Mouse (Mus musculus): ENCODE measurements around the gene Ihh. TPM values are rescaled to one million over a fixed set of nuclear protein-coding genes. Genes with fewer than 3 reads are reported as not detected.
A peak's percentile ranks its signal among the peaks of the same experiment; 100 is the strongest.

Gene Ihh
- total RNA-seq, 2 experiments from 2014 or later = 0.23 to 0.27 TPM

DNA sequence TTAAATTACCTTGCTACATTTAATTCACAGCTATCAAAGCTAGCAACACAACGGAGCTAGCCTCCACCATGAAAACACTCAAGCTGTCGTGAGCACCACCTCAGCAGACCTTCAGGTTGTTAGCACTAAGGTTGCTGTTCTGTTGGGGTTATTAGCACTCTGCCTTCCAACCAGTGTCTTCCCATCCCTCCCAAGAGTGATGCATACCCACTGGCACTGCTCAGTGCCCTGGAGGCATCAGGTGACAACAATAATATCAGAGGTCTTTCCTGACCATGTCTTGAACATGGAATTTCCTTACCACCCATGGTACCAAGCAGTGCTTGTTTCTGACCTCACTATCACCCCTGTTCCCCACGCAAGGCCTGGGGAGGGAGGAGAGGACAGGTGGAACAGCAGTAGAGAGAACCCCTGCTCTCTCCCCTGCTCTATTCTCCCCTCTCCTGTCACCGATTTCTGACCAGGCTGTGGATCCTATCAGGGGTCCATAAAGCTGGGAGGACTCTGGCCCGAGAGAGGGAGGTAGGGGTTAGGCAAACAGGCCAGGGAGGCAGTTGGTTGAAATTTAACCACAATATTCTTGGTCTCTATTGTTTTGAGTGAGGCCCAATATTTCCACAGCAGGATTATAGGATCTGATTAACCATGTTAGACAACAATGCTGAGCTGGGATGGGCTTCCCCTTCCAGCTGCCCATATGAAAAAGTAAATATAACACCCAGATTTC, 10.8 kb upstream of the Ihh start:
- no peak overlapping the region for H3K4me3 ChIP-seq
- no peak for DNase-seq (ENCODE audit: low spot score in 2 of 2)
- no peak for TF ChIP-seq CTCF (conservative IDR thresholded peaks at IDR 0.05)
- no peak overlapping the region for H3K27ac ChIP-seq

GRCm38 (mm10) chr1:74961722-74962121, 10.2 kb upstream of the Ihh start:
- H3K4me3 ChIP-seq = no peak overlapping the region
- no peak overlapping the region for H3K27ac ChIP-seq
- TF ChIP-seq CTCF (conservative IDR thresholded peaks at IDR 0.05) = no peak
- no peak for DNase-seq (ENCODE audit: low spot score in 2 of 2)

DNA sequence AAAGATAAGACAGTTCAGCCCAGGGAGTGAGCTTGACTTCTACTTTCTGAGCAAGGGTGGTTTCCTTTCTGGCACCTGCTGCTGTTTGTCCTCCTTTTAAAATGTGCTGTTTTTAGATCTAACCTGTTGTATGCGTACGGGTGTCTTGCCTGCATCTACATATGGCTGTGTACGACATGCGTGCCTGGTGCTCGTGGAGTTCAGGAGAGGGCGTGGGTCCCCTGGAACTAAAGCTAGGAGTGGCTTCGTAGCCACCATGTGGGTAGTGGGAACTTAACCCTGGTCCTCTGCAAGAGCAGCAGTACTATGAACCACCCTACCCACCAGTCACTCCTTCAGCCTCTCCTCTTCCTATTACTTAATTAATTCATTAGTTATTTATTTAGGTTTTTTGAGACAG, 8.6 kb upstream of the Ihh start:
- no peak for DNase-seq (ENCODE audit: low spot score in 2 of 2)
- H3K4me3 ChIP-seq = no peak overlapping the region
- H3K27ac ChIP-seq = no peak overlapping the region
- no peak for TF ChIP-seq CTCF (conservative IDR thresholded peaks at IDR 0.05)

DNA sequence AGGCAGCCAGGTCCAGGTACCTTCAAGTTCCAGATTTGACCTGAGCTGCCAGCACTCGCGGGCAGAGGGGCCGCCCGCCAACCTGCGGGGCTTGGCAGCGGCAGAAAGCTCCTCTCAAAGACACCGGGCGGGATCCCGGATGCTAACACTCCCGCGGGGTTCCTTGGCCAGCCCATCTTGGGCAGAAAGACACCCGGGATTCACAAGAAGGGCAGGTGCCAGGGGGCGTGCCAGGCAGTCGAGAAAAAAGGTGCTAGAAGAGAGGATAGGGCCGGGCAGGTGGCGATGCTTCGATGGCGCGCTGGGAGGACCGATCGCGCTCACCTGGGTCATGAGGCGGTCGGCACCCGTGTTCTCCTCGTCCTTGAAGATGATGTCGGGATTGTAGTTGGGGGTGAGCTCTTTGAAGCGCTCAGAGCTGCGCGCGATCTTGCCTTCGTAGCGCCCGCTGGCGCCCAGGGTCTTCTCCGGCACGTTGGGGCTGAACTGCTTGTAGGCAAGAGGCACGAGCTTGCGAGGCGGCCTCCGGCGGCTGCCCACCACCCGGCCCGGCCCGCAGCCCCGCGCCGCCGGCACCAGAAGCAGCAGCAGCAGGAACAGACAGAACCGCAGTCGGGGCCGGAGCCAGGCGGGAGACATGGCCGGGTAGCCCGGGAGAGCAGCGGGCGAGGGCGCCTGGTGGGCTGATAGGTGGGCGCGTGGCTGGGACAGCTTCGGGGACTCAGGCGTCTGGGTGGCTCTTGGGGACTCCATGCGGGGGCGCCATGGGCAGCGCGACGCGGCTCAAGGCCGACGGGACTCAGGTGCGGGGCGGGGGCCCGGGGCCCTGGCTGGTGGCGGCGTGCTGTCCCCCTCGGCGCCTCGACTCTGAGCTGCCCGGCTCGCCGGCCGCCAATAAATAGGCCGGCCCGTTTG, 639 bp downstream of the Ihh start:
- Histone ChIP-seq H3K4me3 (peak overlapping the region; percentile 26), H3K27ac (no peak overlapping the region)
- TF ChIP-seq CTCF (conservative IDR thresholded peaks at IDR 0.05) = no peak
- DNase-seq (ENCODE audit: low spot score in 2 of 2) = no peak

DNA sequence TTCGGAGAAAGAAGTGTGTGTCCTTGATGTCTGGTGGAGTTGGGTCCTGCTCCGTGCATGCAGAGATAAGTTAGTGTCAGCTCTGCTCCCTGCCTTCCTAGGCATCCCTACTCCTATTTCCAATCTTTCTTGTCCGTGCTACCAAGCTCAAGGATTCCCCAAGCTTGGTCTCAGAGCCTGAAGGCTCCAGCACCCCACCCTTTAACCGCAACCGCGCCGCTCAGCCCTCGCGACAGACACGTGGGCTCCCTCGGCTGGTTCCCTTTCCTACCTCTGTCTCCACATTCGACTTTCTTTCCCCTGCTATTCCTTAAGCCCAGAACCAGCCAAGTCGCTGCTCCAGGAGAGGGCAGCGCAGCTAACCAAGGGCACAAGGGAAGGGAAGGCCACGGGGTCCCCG, 1.4 kb downstream of the Ihh start:
- no peak for TF ChIP-seq CTCF (conservative IDR thresholded peaks at IDR 0.05)
- H3K4me3 ChIP-seq = no peak overlapping the region
- no peak for DNase-seq (ENCODE audit: low spot score in 2 of 2)
- no peak overlapping the region for H3K27ac ChIP-seq

DNA sequence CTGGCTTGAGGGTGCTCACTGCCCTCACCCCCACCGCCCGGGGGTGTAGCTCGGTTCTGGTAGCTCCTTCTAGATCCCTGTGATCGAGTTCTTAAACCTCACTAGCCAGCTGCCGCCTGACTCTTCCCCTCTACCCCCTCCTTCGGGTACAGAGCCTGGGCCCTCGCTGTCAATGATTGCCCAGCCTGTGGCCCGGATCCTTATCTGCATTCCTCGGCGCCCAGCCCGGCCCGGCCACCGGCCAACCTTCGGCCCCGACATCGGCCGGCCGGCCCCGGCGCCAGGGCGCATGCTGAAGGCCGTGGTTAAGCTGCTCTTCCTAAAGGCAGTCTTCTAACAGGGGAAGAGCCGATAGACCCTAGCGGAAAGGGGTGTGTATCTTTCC, 1.8 kb downstream of the Ihh start:
- TF ChIP-seq CTCF (conservative IDR thresholded peaks at IDR 0.05) = no peak
- H3K27ac ChIP-seq = no peak overlapping the region
- no peak overlapping the region for H3K4me3 ChIP-seq
- no peak for DNase-seq (ENCODE audit: low spot score in 2 of 2)

- Histone ChIP-seq H3K4me3 (no peak overlapping the region), H3K27ac (no peak overlapping the region)
- peak; percentile 90 for TF ChIP-seq CTCF (conservative IDR thresholded peaks at IDR 0.05)
- peak in 1 of 2 experiments; percentile 49 for DNase-seq (ENCODE audit: low spot score in 2 of 2)
Observed at GRCm38 (mm10) chr1:74948784-74949665, 2.4 kb downstream of the Ihh start.

GRCm38 (mm10) chr1:74947986-74948670, 3.3 kb downstream of the Ihh start:
- DNase-seq (ENCODE audit: low spot score in 2 of 2) = no peak
- Histone ChIP-seq H3K27ac (no peak overlapping the region), H3K4me3 (peak overlapping the region; percentile 34; the same call in 1 of the 2 replicates)
- no peak for TF ChIP-seq CTCF (conservative IDR thresholded peaks at IDR 0.05)

DNA sequence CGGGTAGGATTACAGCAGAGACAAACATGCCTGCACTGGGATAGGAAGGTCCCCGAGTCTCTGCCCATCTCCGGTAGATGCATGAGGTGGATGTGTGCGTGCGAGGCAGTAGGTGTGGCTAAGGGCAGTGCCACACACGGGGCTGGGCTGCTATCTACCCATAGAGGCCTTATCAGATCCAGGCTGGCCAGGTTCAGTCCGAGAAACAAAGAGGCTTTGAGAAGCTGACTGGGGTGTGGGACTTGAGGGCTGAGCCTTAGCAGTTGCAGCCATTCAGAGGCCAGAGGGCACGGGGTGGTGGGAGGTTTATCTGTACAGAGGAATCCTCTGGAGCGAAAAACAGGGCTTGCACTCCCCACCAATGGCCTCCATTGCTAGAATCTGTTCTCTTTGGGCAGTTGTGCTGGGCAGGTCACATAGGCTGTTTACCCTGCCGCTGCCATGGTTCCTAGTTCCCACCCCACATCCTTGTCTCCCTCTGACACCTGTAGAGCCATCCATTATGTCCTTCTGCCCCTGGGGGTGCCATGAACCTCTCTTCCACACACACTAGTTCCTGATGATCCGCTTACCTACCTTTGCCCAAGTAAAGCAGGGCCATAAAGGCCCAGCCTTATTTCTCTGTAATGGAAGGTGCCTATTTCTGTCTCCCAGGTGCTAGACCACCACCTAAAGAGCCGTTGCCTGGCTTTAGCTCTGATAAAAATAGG, 9.7 kb downstream of the Ihh start:
- TF ChIP-seq CTCF (conservative IDR thresholded peaks at IDR 0.05) = no peak
- Histone ChIP-seq H3K27ac (no peak overlapping the region), H3K4me3 (no peak overlapping the region)
- DNase-seq (ENCODE audit: low spot score in 2 of 2) = no peak

GRCm38 (mm10) chr1:74939762-74940161, 11.7 kb downstream of the Ihh start:
- Histone ChIP-seq H3K27ac (no peak overlapping the region), H3K4me3 (no peak overlapping the region)
- TF ChIP-seq CTCF (conservative IDR thresholded peaks at IDR 0.05) = no peak
- no peak for DNase-seq (ENCODE audit: low spot score in 2 of 2)

DNA sequence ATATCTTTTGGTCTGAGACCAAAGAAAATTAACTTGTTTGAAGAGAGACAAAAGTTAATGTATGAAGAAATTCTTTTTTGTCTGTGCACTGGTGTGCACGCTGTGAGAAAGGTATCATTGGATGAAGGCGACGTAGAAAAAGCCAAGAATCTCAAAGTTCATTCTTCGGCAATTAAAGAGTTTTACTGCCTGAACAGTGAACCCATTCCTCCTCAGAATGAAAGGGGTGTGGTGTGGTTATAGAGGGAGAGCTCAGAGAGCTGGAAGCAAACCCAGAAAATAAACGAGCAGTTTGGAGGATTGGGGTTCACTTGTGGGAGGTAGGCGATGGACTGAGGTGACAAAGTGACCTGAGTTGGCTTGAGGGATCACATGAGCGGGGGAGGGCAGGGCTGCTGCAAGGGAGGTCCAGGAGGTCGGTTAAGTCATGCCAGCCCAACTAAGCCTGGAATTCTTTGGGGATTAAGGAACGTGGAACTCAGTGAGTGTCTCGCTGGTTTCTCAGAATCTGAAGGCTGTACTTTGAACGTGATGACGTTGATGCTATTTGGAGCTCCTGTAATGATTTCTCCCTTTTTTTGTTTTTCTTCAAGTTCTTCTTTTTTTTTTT, 15.1 kb downstream of the Ihh start:
- H3K27ac ChIP-seq = no peak overlapping the region
- H3K4me3 ChIP-seq = no peak overlapping the region
- TF ChIP-seq CTCF (conservative IDR thresholded peaks at IDR 0.05) = no peak
- no peak for DNase-seq (ENCODE audit: low spot score in 2 of 2)

Data from layer of hippocampus, adult 2 months (tissue).